Mouse (Mus musculus): ENCODE measurements at regions not wholly inside any gene's neighbourhood (a gene's known extent, or its start where the extent isn't known, plus 50 kb on each side); places are given as distances from the start of the nearest gene placed in this dataset.

DNA sequence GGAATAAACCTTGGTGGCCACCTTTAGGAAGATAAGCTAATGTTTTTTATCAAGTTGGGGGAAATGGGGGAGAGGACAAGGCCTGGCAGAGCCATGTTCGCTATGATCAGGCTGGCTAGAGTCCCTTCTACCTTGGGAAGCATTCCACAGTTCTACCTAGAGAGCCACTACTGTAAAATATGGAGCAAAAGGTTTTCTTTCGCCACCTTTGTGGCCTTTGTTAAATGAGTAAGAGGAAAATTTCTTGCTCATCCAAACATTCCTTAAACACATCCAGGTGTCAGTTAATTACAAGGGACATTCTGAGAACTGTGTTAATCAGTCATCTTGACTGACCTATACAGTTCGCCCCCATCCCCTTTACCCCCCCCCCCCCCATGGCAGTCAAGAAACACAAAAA is 313.9 kb downstream of the Mctp2 start:
- TF ChIP-seq CTCF (IDR thresholded peaks at IDR 0.05; ENCODE audit: borderline replicate concordance, extremely low read depth, insufficient read depth, insufficient read length) (no peak), POLR2A (IDR thresholded peaks at IDR 0.05; ENCODE audit: borderline replicate concordance, extremely low read depth, insufficient read depth, insufficient read length, poor library complexity, severe bottlenecking) (no peak)

All from brain, embryonic 14.5 days (tissue).